Mouse (Mus musculus) CH12.LX (cell line): ENCODE measurements around the gene Gm17324. TPM values are rescaled to one million over a fixed set of nuclear protein-coding genes. Genes with fewer than 3 reads are reported as not detected.

Source experiments
- DNase-seq: peaks from one replicate; pipeline ENCODE4 v3.0.0-alpha.2; 2013; ENCODE audit errors: extremely low read depth
- H3K27ac ChIP-seq: 2 replicates; pipeline ENCODE4 v1.5.1; 2012; ENCODE audit warnings: low read depth, mild to moderate bottlenecking, control low read depth, moderate library complexity; ENCODE audit not compliant: insufficient read depth
- H3K27me3 ChIP-seq: replicated peaks from 2 replicates; pipeline ENCODE3; 2012; ENCODE audit warnings: inconsistent platforms
- H3K36me3 ChIP-seq, 2 experiments: replicated peaks in 1 of 2; 2 replicates each; pipeline versions ENCODE3 to v1.6.1; 2012; ENCODE audit warnings: inconsistent platforms in 1 of 2, low read length in 1 of 2, mild to moderate bottlenecking in 1 of 2, mixed read lengths in 1 of 2, moderate library complexity in 1 of 2; ENCODE audit not compliant: control insufficient read depth in 1 of 2, insufficient read depth in 1 of 2
- H3K4me1 ChIP-seq, 2 experiments: 2 replicates each; pipeline ENCODE4 v1.6.1; 2012; ENCODE audit warnings: inconsistent platforms in 1 of 2, moderate library complexity in 1 of 2; ENCODE audit not compliant: insufficient read depth in 2 of 2, control insufficient read depth in 1 of 2
- H3K4me2 ChIP-seq: 2 replicates; pipeline ENCODE4 v1.6.1; 2012; ENCODE audit warnings: low read depth, mild to moderate bottlenecking, control low read depth; ENCODE audit not compliant: poor library complexity, insufficient read depth, severe bottlenecking
- H3K4me3 ChIP-seq, 3 experiments: fragments of 150-350 bp in 1 of 3; sonication (generic) in 1 of 3; replicated peaks in 1 of 3; 2 replicates each; pipeline versions ENCODE3 to v1.5.1; 2011 to 2012; ENCODE audit warnings: low read depth in 2 of 3, low read length in 2 of 3, mild to moderate bottlenecking in 2 of 3, moderate library complexity in 2 of 3, control low read depth in 1 of 3, improper control_type of control experiment in 1 of 3, inconsistent platforms in 1 of 3, mixed read lengths in 1 of 3; ENCODE audit not compliant: poor library complexity in 1 of 3
- H3K79me2 ChIP-seq: replicated peaks from 2 replicates; pipeline ENCODE4 v1.6.1; 2012; ENCODE audit warnings: mild to moderate bottlenecking, moderate library complexity; ENCODE audit not compliant: control insufficient read depth, poor library complexity, insufficient read depth, severe bottlenecking; ENCODE audit errors: extremely low read depth
- H3K9ac ChIP-seq: 2 replicates; pipeline ENCODE4 v1.6.1; 2012; ENCODE audit warnings: low read depth, mild to moderate bottlenecking, control low read depth, moderate library complexity; ENCODE audit not compliant: insufficient read depth
- H3K9me3 ChIP-seq: replicated peaks from 2 replicates; pipeline ENCODE3; 2012; ENCODE audit warnings: low read length, inconsistent platforms, mixed read lengths
- CHD2 ChIP-seq: IDR thresholded peaks from 2 replicates; pipeline ENCODE4 v1.6.1; 2011; ENCODE audit warnings: low read length, improper control_type of control experiment
- CTCF ChIP-seq, 2 experiments: IDR thresholded peaks in 1 of 2; conservative IDR thresholded peaks in 1 of 2; 2 replicates each; pipeline ENCODE4 v1.5.1; 2011 to 2012; ENCODE audit warnings: low read depth in 2 of 2, low read length in 2 of 2, improper control_type of control experiment in 1 of 2, inconsistent platforms in 1 of 2, mild to moderate bottlenecking in 1 of 2, moderate library complexity in 1 of 2
- E2F4 ChIP-seq: IDR thresholded peaks from 2 replicates; pipeline ENCODE4 v1.6.1; 2011; ENCODE audit warnings: low read depth, low read length, improper control_type of control experiment; ENCODE audit not compliant: insufficient replicate concordance
- ELF1 ChIP-seq: IDR thresholded peaks from 2 replicates; pipeline ENCODE4 v1.6.1; 2014; ENCODE audit warnings: low read depth, mild to moderate bottlenecking, inconsistent platforms, low read length, improper control_type of control experiment
- EP300 ChIP-seq: IDR thresholded peaks from 2 replicates; pipeline ENCODE4 v1.6.1; 2011; ENCODE audit warnings: low read length, improper control_type of control experiment
- ETS1 ChIP-seq: conservative IDR thresholded peaks from 2 replicates; pipeline ENCODE4 v1.6.1; 2012; ENCODE audit warnings: low read depth, mild to moderate bottlenecking, inconsistent platforms, low read length, improper control_type of control experiment, moderate library complexity
- HCFC1 ChIP-seq: IDR thresholded peaks from 2 replicates; pipeline ENCODE4 v1.6.1; 2012; ENCODE audit warnings: low read depth, mild to moderate bottlenecking, inconsistent platforms, low read length, improper control_type of control experiment
- IRF4 ChIP-seq: IDR thresholded peaks from 2 replicates; pipeline ENCODE4 v1.6.1; 2014; ENCODE audit warnings: low read depth, mild to moderate bottlenecking, inconsistent platforms, low read length, improper control_type of control experiment
- JUN ChIP-seq: IDR thresholded peaks from 2 replicates; pipeline ENCODE4 v1.6.1; 2011; ENCODE audit warnings: low read depth, mild to moderate bottlenecking, low read length, improper control_type of control experiment, moderate library complexity; ENCODE audit not compliant: insufficient read depth
- JUND ChIP-seq: conservative IDR thresholded peaks from 2 replicates; pipeline ENCODE4 v1.6.1; 2011; ENCODE audit warnings: low read depth, low read length, improper control_type of control experiment
- MAX ChIP-seq: IDR thresholded peaks from 2 replicates; pipeline ENCODE4 v1.6.1; 2011; ENCODE audit warnings: low read length, improper control_type of control experiment
- MAZ ChIP-seq: IDR thresholded peaks from 2 replicates; pipeline ENCODE4 v1.6.1; 2012; ENCODE audit warnings: low read depth, mild to moderate bottlenecking, inconsistent platforms, low read length, improper control_type of control experiment, moderate library complexity
- MEF2A ChIP-seq: IDR thresholded peaks from 2 replicates; pipeline ENCODE4 v1.6.1; 2014; ENCODE audit warnings: low read depth, mild to moderate bottlenecking, inconsistent platforms, low read length, improper control_type of control experiment, borderline replicate concordance
- NELFE ChIP-seq: IDR thresholded peaks from 2 replicates; pipeline ENCODE4 v1.6.1; 2011; ENCODE audit warnings: low read depth, low read length, improper control_type of control experiment
- POLR2AphosphoS2 ChIP-seq: IDR thresholded peaks from 2 replicates; pipeline ENCODE4 v1.6.1; 2011; ENCODE audit warnings: low read depth, low read length, improper control_type of control experiment
- RAD21 ChIP-seq: IDR thresholded peaks from 2 replicates; pipeline ENCODE4 v1.6.1; 2011; ENCODE audit warnings: low read depth, mild to moderate bottlenecking, low read length, improper control_type of control experiment, moderate library complexity
- RCOR1 ChIP-seq: conservative IDR thresholded peaks from 2 replicates; pipeline ENCODE4 v1.6.1; 2012; ENCODE audit warnings: low read depth, mild to moderate bottlenecking, inconsistent platforms, low read length, improper control_type of control experiment
- SIN3A ChIP-seq: IDR thresholded peaks from 2 replicates; pipeline ENCODE4 v1.6.1; 2012; ENCODE audit warnings: low read length, improper control_type of control experiment, inconsistent platforms
- SMC3 ChIP-seq: IDR thresholded peaks from 2 replicates; pipeline ENCODE4 v1.6.1; 2011; ENCODE audit warnings: low read depth, low read length, improper control_type of control experiment
- UBTF ChIP-seq: IDR thresholded peaks from 2 replicates; pipeline ENCODE4 v1.6.1; 2012; ENCODE audit warnings: low read depth, mild to moderate bottlenecking, inconsistent platforms, low read length, improper control_type of control experiment, moderate library complexity
- ZC3H11A ChIP-seq: IDR thresholded peaks from 2 replicates; pipeline ENCODE4 v1.6.1; 2012; ENCODE audit warnings: low read depth, mild to moderate bottlenecking, inconsistent platforms, low read length, improper control_type of control experiment
- ZMIZ1 ChIP-seq: IDR thresholded peaks from 2 replicates; pipeline ENCODE4 v1.6.1; 2012; ENCODE audit warnings: low read depth, mild to moderate bottlenecking, inconsistent platforms, low read length, improper control_type of control experiment
- dilution Hi-C: fragments of 300-500 bp; cut with MboI; formaldehyde crosslinking; loops from 2 replicates; pipeline ENCODE4 v1.14.3; 2020; ENCODE audit warnings: low sequenced_read_pairs; ENCODE audit not compliant: extremely low pct_unique_long_range_greater_than_20kb, extremely low pct_ligation_motif_present
- in situ Hi-C: fragments of 300-500 bp; cut with MboI; formaldehyde crosslinking; loops from 3 replicates; pipeline ENCODE4 v1.14.3; 2019; ENCODE audit warnings: low sequenced_read_pairs, low pct_ligation_motif_present, low pct_unique_long_range_greater_than_20kb, mixed read lengths
- polyA plus RNA-seq: library from polyadenylated mRNA; unstranded; fragments of >175 nt; gene quantifications from 2 replicates; pipeline ENCODE4 v1.2.1, GENCODE M21; 2012; ENCODE audit warnings: low read depth; ENCODE audit not compliant: insufficient read length
- total RNA-seq, 2 experiments: library from RNA; depleted of rRNA; stranded (reverse); fragments of 300-350 nt in 1 of 2; fragments of >200 nt in 1 of 2; gene quantifications; 2 replicates each; pipeline ENCODE4 v1.2.3; 2012 to 2014

Gm17324 gene
- total and polyA plus RNA-seq, 3 experiments, result 0.55 TPM; not detected in 2

- Histone ChIP-seq H3K4me1 (peaks cover 2 to 14% of the 10 kb centered on the region in 2 experiments; a peak in 3 of 4 replicates), H3K27me3 (no peaks in the 10 kb centered on the region), H3K27ac (no peak overlapping the region), H3K9me3 (no peaks in the 10 kb centered on the region), H3K4me3 (no peak overlapping the region), H3K36me3 (peaks cover 55 to 78% of the 10 kb centered on the region in 2 experiments), H3K9ac (no peak overlapping the region), H3K4me2 (no peak overlapping the region), H3K79me2 (no peaks in the 10 kb centered on the region)
- in situ Hi-C loops (no loop called here), dilution Hi-C loops (no loop called here)
- TF ChIP-seq SMC3 (no peak), JUND (no peak), CHD2 (no peak), JUN (no peak), POLR2AphosphoS2 (no peak), ZC3H11A (no peak), MAX (no peak), CTCF (conservative IDR thresholded peaks at IDR 0.05 in 1 of 2, IDR thresholded peaks at IDR 0.05 in 1 of 2; ENCODE audit: low read depth in 2 of 2, low read length in 2 of 2) (no peak), RAD21 (no peak), SIN3A (no peak), IRF4 (no peak), NELFE (no peak), MAZ (no peak), EP300 (no peak), ETS1 (no peak), ZMIZ1 (no peak)
- no peak for DNase-seq
Observed at GRCm38 (mm10) chr9:78465725-78466124, 17.1 kb upstream of the Gm17324 start.

DNA sequence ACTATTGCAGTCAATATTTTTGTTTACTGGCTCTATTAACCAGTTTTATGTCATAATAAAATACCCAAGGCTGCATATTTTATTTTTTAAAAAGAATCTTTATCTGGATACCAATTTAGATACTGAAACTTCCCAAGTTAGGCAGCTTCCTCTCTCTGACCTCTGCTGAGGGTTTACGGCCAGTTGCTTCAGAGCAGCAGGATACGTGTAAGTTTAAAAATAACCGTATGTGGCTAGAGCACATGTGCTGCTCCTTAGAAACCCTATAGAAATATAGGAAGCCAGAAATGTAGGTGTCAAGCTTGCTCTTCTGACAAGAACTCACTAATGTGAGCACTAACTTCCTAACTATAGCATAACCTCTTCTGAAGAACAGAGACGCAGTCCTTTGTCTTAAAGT lies 14.8 kb upstream of the Gm17324 start:
- H3K27ac ChIP-seq, result no peak overlapping the region
- in situ Hi-C loops (no loop called here), dilution Hi-C loops (no loop called here)
- DNase-seq, result peak; percentile 14
- no peaks in the 10 kb centered on the region for H3K79me2 ChIP-seq
- H3K9ac ChIP-seq, result no peak overlapping the region
- H3K4me1 ChIP-seq, result peaks cover 2 to 19% of the 10 kb centered on the region in 2 experiments; a peak in 3 of 4 replicates
- no peaks in the 10 kb centered on the region for H3K27me3 ChIP-seq
- TF ChIP-seq MEF2A (no peak), ZC3H11A (no peak), HCFC1 (no peak), UBTF (no peak), ELF1 (no peak), SMC3 (no peak), RAD21 (no peak), IRF4 (no peak), CHD2 (no peak), RCOR1 (no peak), MAX (no peak), E2F4 (no peak), EP300 (no peak)
- no peaks in the 10 kb centered on the region for H3K9me3 ChIP-seq
- no peak overlapping the region for H3K4me3 ChIP-seq
- H3K4me2 ChIP-seq, result no peak overlapping the region
- H3K36me3 ChIP-seq, result peaks cover 54 to 78% of the 10 kb centered on the region in 2 experiments
